Mouse (Mus musculus) C2C12 (cell line): ENCODE data around the gene Ncf4.

Experiments used
- CTCF ChIP-seq: IDR thresholded peaks from one replicate; pipeline ENCODE4 v1.5.1; 2011; ENCODE audit not compliant: control insufficient read depth, insufficient read depth, insufficient read length
- MAX ChIP-seq: IDR thresholded peaks from one replicate; pipeline ENCODE4 v1.6.1; 2011; ENCODE audit warnings: mild to moderate bottlenecking, control low read depth
- MYOG ChIP-seq: IDR thresholded peaks from one replicate; pipeline ENCODE4 v1.6.1; 2011; ENCODE audit not compliant: control insufficient read depth, insufficient read length; ENCODE audit errors: extremely low read depth
- USF1 ChIP-seq: IDR thresholded peaks from one replicate; pipeline ENCODE4 v1.6.1; 2011; ENCODE audit warnings: low read depth, mild to moderate bottlenecking, control low read depth, moderate library complexity

GRCm38 (mm10) chr15:78309865-78310264 is 65.3 kb downstream of the Ncf4 start:
- TF ChIP-seq CTCF (no peak), USF1 (no peak), MAX (no peak), MYOG (no peak)
